Mouse (Mus musculus) stomach, embryonic 14.5 days (tissue): Measurements from ENCODE around the gene Mxra7. TPM values are rescaled to one million over a fixed set of nuclear protein-coding genes. Genes with fewer than 3 reads are reported as not detected.
A peak's percentile ranks its signal among the peaks of the same experiment; 100 is the strongest.
"Not testable (repeated sequence)": the region's sequence is repeated elsewhere in the genome, so short reads cannot be mapped to it uniquely, and the experiment has no call there.

Experiments
- ATAC-seq: fragments of 200-750 bp; cut with Nextera tagmentation; 2 replicates; pipeline ENCODE4 v1.8.0; 2017; ENCODE audit warnings: low read depth, moderate TSS enrichment; ENCODE audit not compliant: insufficient number of reproducible peaks, insufficient read depth, low FRiP score
- H3K27ac ChIP-seq: fragments of 300-500 bp; sonication (generic); 2 replicates; pipeline ENCODE4 v1.5.1; 2014; ENCODE audit warnings: mild to moderate bottlenecking, low read length, moderate library complexity, mixed read lengths
- H3K27me3 ChIP-seq: fragments of 300-500 bp; sonication (generic); 2 replicates; pipeline ENCODE4 v1.6.1; 2014; ENCODE audit warnings: low read length, control low read depth, mixed read lengths; ENCODE audit not compliant: control insufficient read depth, insufficient read depth
- H3K36me3 ChIP-seq: fragments of 300-500 bp; sonication (generic); 2 replicates; pipeline ENCODE4 v1.6.1; 2014; ENCODE audit warnings: mild to moderate bottlenecking, control low read depth, low read length, moderate library complexity, mixed read lengths; ENCODE audit not compliant: control insufficient read depth, insufficient read depth
- H3K4me1 ChIP-seq: fragments of 300-500 bp; sonication (generic); 2 replicates; pipeline ENCODE4 v1.6.1; 2014; ENCODE audit warnings: low read length, control low read depth, mixed read lengths; ENCODE audit not compliant: control insufficient read depth, insufficient read depth
- H3K4me2 ChIP-seq: fragments of 300-500 bp; sonication (generic); replicated peaks from 2 replicates; pipeline ENCODE4 v1.6.1; 2014; ENCODE audit warnings: low read depth, low read length, control low read depth
- H3K4me3 ChIP-seq: fragments of 300-500 bp; sonication (generic); 2 replicates; pipeline ENCODE4 v1.5.1; 2014; ENCODE audit warnings: low read depth, low read length, control low read depth
- H3K9ac ChIP-seq: fragments of 300-500 bp; sonication (generic); replicated peaks from 2 replicates; pipeline ENCODE4 v1.6.1; 2014; ENCODE audit warnings: low read depth, mild to moderate bottlenecking, control low read depth, low read length, moderate library complexity, mixed read lengths
- H3K9me3 ChIP-seq: fragments of 300-500 bp; sonication (generic); 2 replicates; pipeline ENCODE4 v1.6.1; 2016; ENCODE audit warnings: low read depth, low read length, control low read depth; ENCODE audit not compliant: control insufficient read depth
- WGBS: fragments of 180-500 bp; shearing (Covaris S2); extraction: QIAGEN DNeasy Blood & Tissue Kit; methylation state at CpG from one replicate; pipeline ENCODE4 v1.1.7; 2014; 5-methylcytosine and 5-hydroxymethylcytosine counted together
- polyA plus RNA-seq: library from polyadenylated mRNA; unstranded; fragments of >200 nt; fragmentation: Nextera tagmentation; extraction: Ambion mirVana; gene quantifications from 2 replicates; pipeline ENCODE4 v1.2.1, GENCODE M21; 2014

Mxra7 gene
- polyA plus RNA-seq, 1 experiment from 2014 or later = 16.5 TPM

GRCm38 (mm10) chr11:116826550-116827504 is 1.0 kb downstream of the Mxra7 start:
- Histone ChIP-seq H3K4me1 (peaks cover 20% of the 10 kb centered on the region), H3K36me3 (no peaks in the 10 kb centered on the region), H3K9me3 (no peaks in the 10 kb centered on the region), H3K4me3 (peak overlapping the region; percentile 68), H3K9ac (peak overlapping the region; percentile 78; the same call in 1 of the 2 replicates), H3K27ac (peak overlapping the region; percentile 59; the same call in 1 of the 2 replicates), H3K4me2 (peak overlapping the region; percentile 87), H3K27me3 (no peaks in the 10 kb centered on the region)
- 34% methylated on average over 17 of the region's 17 CpGs for WGBS
- no peak for ATAC-seq

GRCm38 (mm10) chr11:116825230-116825629 is 2.6 kb downstream of the Mxra7 start:
- no peak for ATAC-seq
- WGBS = 76% methylated on average over 5 of the region's 5 CpGs
- H3K4me3 ChIP-seq = no peak overlapping the region
- H3K4me1 ChIP-seq = peaks cover 20% of the 10 kb centered on the region
- no peak overlapping the region for H3K4me2 ChIP-seq
- H3K9ac ChIP-seq = no peak overlapping the region
- no peaks in the 10 kb centered on the region for H3K36me3 ChIP-seq
- no peaks in the 10 kb centered on the region for H3K27me3 ChIP-seq
- peak overlapping the region; percentile 53; the same call in 1 of the 2 replicates for H3K27ac ChIP-seq
- no peaks in the 10 kb centered on the region for H3K9me3 ChIP-seq

- not testable (repeated sequence) for H3K27ac ChIP-seq, ATAC-seq, H3K9ac ChIP-seq, H3K27me3 ChIP-seq, H3K36me3 ChIP-seq, H3K9me3 ChIP-seq, H3K4me2 ChIP-seq, H3K4me3 ChIP-seq
- WGBS = 95% methylated on average over 10 of the region's 10 CpGs
- peaks cover 17% of the 10 kb centered on the region for H3K4me1 ChIP-seq
Observed at GRCm38 (mm10) chr11:116823885-116824284, 4.0 kb downstream of the Mxra7 start.

GRCm38 (mm10) chr11:116823255-116823654 is 4.6 kb downstream of the Mxra7 start:
- Histone ChIP-seq H3K27me3 (no peaks in the 10 kb centered on the region), H3K9me3 (no peaks in the 10 kb centered on the region), H3K4me2 (no peak overlapping the region), H3K4me3 (no peak overlapping the region), H3K27ac (no peak overlapping the region), H3K36me3 (no peaks in the 10 kb centered on the region; the same call in 1 of the 2 replicates), H3K9ac (no peak overlapping the region), H3K4me1 (peaks cover 17% of the 10 kb centered on the region)
- WGBS = 94% methylated on average over 2 of the region's 2 CpGs
- ATAC-seq = no peak

GRCm38 (mm10) chr11:116822626-116823025 is 5.2 kb downstream of the Mxra7 start:
- H3K4me1 ChIP-seq = peaks cover 17% of the 10 kb centered on the region
- no peaks in the 10 kb centered on the region for H3K27me3 ChIP-seq
- WGBS = 79% methylated on average over 10 of the region's 10 CpGs
- H3K4me2 ChIP-seq = no peak overlapping the region
- ATAC-seq = no peak
- H3K9me3 ChIP-seq = no peaks in the 10 kb centered on the region
- no peak overlapping the region for H3K9ac ChIP-seq
- H3K36me3 ChIP-seq = no peaks in the 10 kb centered on the region; the same call in 1 of the 2 replicates
- H3K27ac ChIP-seq = no peak overlapping the region
- H3K4me3 ChIP-seq = no peak overlapping the region

GRCm38 (mm10) chr11:116822215-116822614 is 5.6 kb downstream of the Mxra7 start:
- no peak overlapping the region for H3K27ac ChIP-seq
- 53% methylated on average over 10 of the region's 10 CpGs for WGBS
- no peaks in the 10 kb centered on the region for H3K27me3 ChIP-seq
- no peak overlapping the region for H3K4me3 ChIP-seq
- H3K4me2 ChIP-seq = no peak overlapping the region
- H3K36me3 ChIP-seq = no peaks in the 10 kb centered on the region; the same call in 1 of the 2 replicates
- H3K9me3 ChIP-seq = no peaks in the 10 kb centered on the region
- H3K9ac ChIP-seq = no peak overlapping the region
- no peak for ATAC-seq
- peaks cover 15% of the 10 kb centered on the region for H3K4me1 ChIP-seq

GRCm38 (mm10) chr11:116821057-116821940 is 6.5 kb downstream of the Mxra7 start:
- no peak overlapping the region for H3K9ac ChIP-seq
- ATAC-seq = no peak
- H3K9me3 ChIP-seq = no peaks in the 10 kb centered on the region
- no peak overlapping the region for H3K27ac ChIP-seq
- H3K36me3 ChIP-seq = no peaks in the 10 kb centered on the region; the same call in 1 of the 2 replicates
- H3K4me3 ChIP-seq = no peak overlapping the region
- H3K27me3 ChIP-seq = no peaks in the 10 kb centered on the region
- H3K4me2 ChIP-seq = no peak overlapping the region
- H3K4me1 ChIP-seq = 0 out of 2 replicates have a peak, but pooled peaks cover 8% of the 10 kb centered on the region
- WGBS = 63% methylated on average over 13 of the region's 13 CpGs

- Histone ChIP-seq H3K9ac (no peak overlapping the region), H3K36me3 (no peaks in the 10 kb centered on the region; the same call in 1 of the 2 replicates), H3K4me2 (no peak overlapping the region), H3K9me3 (no peaks in the 10 kb centered on the region), H3K4me1 (peaks cover 12% of the 10 kb centered on the region), H3K4me3 (no peak overlapping the region), H3K27me3 (no peaks in the 10 kb centered on the region), H3K27ac (no peak overlapping the region)
- no peak for ATAC-seq
- WGBS = 89% methylated on average over 5 of the region's 5 CpGs
Observed at GRCm38 (mm10) chr11:116819932-116820593, 7.8 kb downstream of the Mxra7 start.
